ENCODE assay signal across 9 mouse cellular contexts in genomic region chr9:58155366-58155765, GRCm38 (mm10). TPM values are rescaled to one million over a fixed set of nuclear protein-coding genes. Genes with fewer than 3 reads are reported as not detected.
DNase-seq lines count a peak whose midpoint lies in the region; ATAC-seq and TF ChIP-seq lines count a peak whose summit lies in the region.
"Had no signal": no experiment of that assay in that cellular context is flagged by ENCODE, and none has a peak within 500 bp of the region (broad histone marks: within the 10 kb centered on the region; RNA-seq: fewer than 3 reads in every experiment).

No protein-coding gene starts in this region.

- no peak overlapping the region for H3K9ac ChIP-seq in intestine, embryonic 16.5 days (ENCODE audit: low read depth, low read length)

- DNase-seq in adrenal gland, postnatal 25 days = peak; percentile 39
- no peak for DNase-seq in adrenal gland, adult 18-20 months (ENCODE audit: low spot score in 2 of 2)
- peak; percentile 56 for DNase-seq in ovary, postnatal 14 days (ENCODE audit: low spot score)
- no peak for DNase-seq in ovary, adult 18-20 months (ENCODE audit: low spot score)
- peak; percentile 46 for DNase-seq in lung, postnatal 36 days
- no peak for DNase-seq in thymus, adult 2 months

- no peak for TF ChIP-seq CTCF in thymus, adult 2 months (IDR thresholded peaks at IDR 0.05; ENCODE audit: borderline replicate concordance, control insufficient read depth, extremely low read depth, insufficient read depth, low read length, poor library complexity)

- peak overlapping the region; percentile 59 for H3K27ac ChIP-seq in intestine, embryonic 16.5 days (ENCODE audit: low read length)
- H3K27ac ChIP-seq in thymus, adult 2 months (ENCODE audit: control insufficient read depth, insufficient read depth, low read length) = no peak overlapping the region

- H3K9me3 ChIP-seq in intestine, embryonic 16.5 days (ENCODE audit: control insufficient read depth, low read length) = no peaks in the 10 kb centered on the region

- 34% methylated on average over 3 of the region's 3 CpGs for WGBS in intestine, embryonic 16.5 days
- WGBS in thymus, adult 2 months = 85% methylated on average over 3 of the region's 3 CpGs

- H3K36me3 ChIP-seq in intestine, embryonic 16.5 days (ENCODE audit: control insufficient read depth, insufficient read depth, low read length) = no peaks in the 10 kb centered on the region
- H3K36me3 ChIP-seq in thymus, adult 2 months (ENCODE audit: control insufficient read depth, insufficient read depth, low read length) = no peaks in the 10 kb centered on the region

- no peaks in the 10 kb centered on the region for H3K27me3 ChIP-seq in intestine, embryonic 16.5 days (replicated peaks; ENCODE audit: control insufficient read depth, insufficient read depth, low read length)
- no peaks in the 10 kb centered on the region for H3K27me3 ChIP-seq in thymus, adult 2 months (ENCODE audit: control insufficient read depth, insufficient read depth, low read length)

- no peak overlapping the region for H3K4me2 ChIP-seq in intestine, embryonic 16.5 days (ENCODE audit: low read depth, low read length)

- peak; percentile 25; the same call in 1 of the 2 replicates for ATAC-seq in intestine, embryonic 16.5 days
- no peak for ATAC-seq in monocyte, adult 5-6 weeks (replicated peaks; ENCODE audit: insufficient number of reproducible peaks, low FRiP score, low TSS enrichment, poor library complexity, severe bottlenecking)

- TF ChIP-seq POLR2A in thymus, adult 2 months (IDR thresholded peaks at IDR 0.05; ENCODE audit: control insufficient read depth, extremely low read depth, insufficient read depth, low read length, poor library complexity) = no peak

- H3K4me1 ChIP-seq in intestine, embryonic 16.5 days (ENCODE audit: control insufficient read depth, insufficient read depth, low read length) = peaks cover 51% of the 10 kb centered on the region
- H3K4me1 ChIP-seq in thymus, adult 2 months (replicated peaks; ENCODE audit: control insufficient read depth, insufficient read depth, low read length) = no peaks in the 10 kb centered on the region

- H3K4me3 ChIP-seq in intestine, embryonic 16.5 days (ENCODE audit: low read length) = no peak overlapping the region
- H3K4me3 ChIP-seq in thymus, adult 2 months (ENCODE audit: control insufficient read depth, insufficient read depth, low read length) = no peak overlapping the region

RNA-seq across cellular contexts. Expression of gene Ccdc33, which starts 36.7 kb away (rescaled TPM):
- total RNA-seq in adrenal gland, postnatal 25 days (2021) = 0.39 and 0.76 TPM in 2 replicates
- total RNA-seq in adrenal gland, adult 18-20 months (2021) = under 1 TPM; 0.22 to 0.80 TPM
- polyA plus RNA-seq in intestine, embryonic 16.5 days (2015; fragmentation: Nextera tagmentation; extraction: Ambion mirVana) = 0.39 and 0.82 TPM in 2 replicates
- not detected in 3 replicates for total RNA-seq in monocyte, adult 5-6 weeks (2017)
- polyA plus RNA-seq in thymus, adult 2 months (2012; rRNA removed) = 0.94 and 1.2 TPM in 2 replicates
- polyA plus RNA-seq: small intestine, adult 2 months had no signal

RNA-seq across cellular contexts. Expression of gene Islr, which starts 48.7 kb away (rescaled TPM):
- total RNA-seq in adrenal gland, postnatal 25 days (2021) = 10.0 and 13.3 TPM in 2 replicates
- total RNA-seq in adrenal gland, adult 18-20 months (2021) = 10 to 100 TPM; 22.4 to 33.0 TPM
- polyA plus RNA-seq in intestine, embryonic 16.5 days (2015; fragmentation: Nextera tagmentation; extraction: Ambion mirVana) = 70.7 and 77.5 TPM in 2 replicates
- not detected in 3 replicates for total RNA-seq in monocyte, adult 5-6 weeks (2017)
- 25.3 and 32.2 TPM in 2 replicates for polyA plus RNA-seq in thymus, adult 2 months (2012; rRNA removed)

RNA-seq across cellular contexts. Expression of gene Islr2, which starts 48.8 kb away (rescaled TPM):
- total RNA-seq in adrenal gland, postnatal 25 days (2021) = 0.64 and 1.7 TPM in 2 replicates
- total RNA-seq in adrenal gland, adult 18-20 months (2021) = 1 to 10 TPM; 1.2 to 2.6 TPM
- 0.83 and 1.0 TPM in 2 replicates for polyA plus RNA-seq in intestine, embryonic 16.5 days (2015; fragmentation: Nextera tagmentation; extraction: Ambion mirVana)
- total RNA-seq in monocyte, adult 5-6 weeks (2017) = 0.10 to 0.11 TPM in 2 of 3 replicates, not detected in the other
- polyA plus RNA-seq in thymus, adult 2 months (2012; rRNA removed) = 0.50 and 1.4 TPM in 2 replicates

Comparison
In these comparisons a context has a peak if more than half of its experiments do, and no peak if none do; other contexts are left out.
1. DNase-seq: peak in adrenal gland, postnatal 25 days (single experiment), ovary, postnatal 14 days (single experiment) and lung, postnatal 36 days (single experiment); none in adrenal gland, adult 18-20 months (0 of 2), ovary, adult 18-20 months (single experiment) and thymus, adult 2 months (single experiment).
2. RNA of gene Islr, which starts 48.7 kb away (total RNA-seq): 22.4 to 33.0 TPM in adrenal gland, adult 18-20 months and 10.0 to 13.3 TPM in adrenal gland, postnatal 25 days; not detected in monocyte, adult 5-6 weeks; every median in the first group is over 10 times any median in the second.